Mouse (Mus musculus) thymus, adult 18-20 months (tissue): ENCODE data around the gene Scamp4.
"Not testable (repeated sequence)": the region's sequence is repeated elsewhere in the genome, so short reads cannot be mapped to it uniquely, and the experiment has no call there.

Source experiments
- DNase-seq, 2 experiments: peaks; one replicate each; pipeline ENCODE4 v3.0.0; 2022; ENCODE audit warnings: mixed read lengths in 2 of 2

The Scamp4 gene

DNA sequence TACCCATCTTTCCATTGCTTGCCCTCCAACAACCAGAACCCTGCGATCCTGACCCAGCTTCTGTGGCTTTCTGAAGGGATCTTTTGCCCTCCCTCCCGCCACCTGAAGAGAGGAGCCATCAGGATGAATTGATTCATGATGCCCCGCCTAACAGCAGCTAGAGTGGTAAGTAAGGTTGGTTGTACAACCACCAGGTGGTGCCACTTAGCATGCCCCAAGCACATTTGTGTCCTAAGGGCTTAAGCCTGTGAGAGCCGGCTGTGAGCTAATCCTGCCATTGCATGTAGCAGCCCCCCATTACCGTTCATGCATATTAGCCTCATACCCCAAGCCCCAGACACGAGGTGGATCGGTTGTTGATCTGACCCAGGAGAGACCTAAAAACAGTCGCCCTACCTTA, 23.8 kb upstream of the Scamp4 start:
- peak in 1 of 2 experiments; percentile 74 for DNase-seq

DNA sequence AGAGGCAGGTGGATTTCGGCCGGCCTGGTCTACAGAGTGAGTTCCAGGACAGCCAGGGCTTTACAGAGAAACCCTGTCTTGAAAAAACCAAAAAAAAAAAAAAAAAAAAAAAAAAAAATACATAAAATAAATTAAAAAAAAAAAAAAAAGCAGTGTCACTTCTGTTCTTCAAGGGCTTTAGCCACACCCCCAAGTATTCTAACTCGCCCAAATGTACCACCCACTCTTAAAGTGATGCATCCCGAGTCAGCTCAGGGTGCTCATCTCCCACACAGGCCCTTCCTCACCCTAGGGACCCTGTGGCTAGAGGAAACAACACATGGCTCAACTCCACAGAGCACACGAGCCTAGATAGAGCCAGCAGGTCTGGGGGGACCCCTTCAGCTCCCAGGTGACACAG, 19.6 kb upstream of the Scamp4 start:
- DNase-seq: no peak

DNA sequence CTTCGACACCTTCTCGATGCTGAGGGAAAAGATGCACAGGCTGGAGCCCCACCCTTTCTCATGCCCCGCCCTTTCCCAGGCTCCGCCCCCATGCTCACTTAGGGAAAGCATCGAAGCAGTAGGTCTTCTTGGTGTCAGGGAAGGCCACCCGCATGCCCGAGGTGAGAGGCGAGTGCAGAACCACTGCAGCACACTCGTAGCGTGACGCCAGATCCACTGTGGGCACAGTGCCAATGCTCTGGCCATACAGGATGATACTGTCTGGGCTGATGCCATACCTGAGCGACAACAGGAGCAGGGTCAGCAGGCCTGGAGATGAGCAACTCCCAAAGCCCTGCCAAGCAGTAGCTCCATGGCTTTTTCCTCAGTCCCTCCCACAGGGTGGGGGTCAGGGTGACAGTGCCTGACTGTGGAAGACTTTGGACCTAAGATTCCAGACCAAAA, 18.6 kb upstream of the Scamp4 start:
- DNase-seq: no peak

DNA sequence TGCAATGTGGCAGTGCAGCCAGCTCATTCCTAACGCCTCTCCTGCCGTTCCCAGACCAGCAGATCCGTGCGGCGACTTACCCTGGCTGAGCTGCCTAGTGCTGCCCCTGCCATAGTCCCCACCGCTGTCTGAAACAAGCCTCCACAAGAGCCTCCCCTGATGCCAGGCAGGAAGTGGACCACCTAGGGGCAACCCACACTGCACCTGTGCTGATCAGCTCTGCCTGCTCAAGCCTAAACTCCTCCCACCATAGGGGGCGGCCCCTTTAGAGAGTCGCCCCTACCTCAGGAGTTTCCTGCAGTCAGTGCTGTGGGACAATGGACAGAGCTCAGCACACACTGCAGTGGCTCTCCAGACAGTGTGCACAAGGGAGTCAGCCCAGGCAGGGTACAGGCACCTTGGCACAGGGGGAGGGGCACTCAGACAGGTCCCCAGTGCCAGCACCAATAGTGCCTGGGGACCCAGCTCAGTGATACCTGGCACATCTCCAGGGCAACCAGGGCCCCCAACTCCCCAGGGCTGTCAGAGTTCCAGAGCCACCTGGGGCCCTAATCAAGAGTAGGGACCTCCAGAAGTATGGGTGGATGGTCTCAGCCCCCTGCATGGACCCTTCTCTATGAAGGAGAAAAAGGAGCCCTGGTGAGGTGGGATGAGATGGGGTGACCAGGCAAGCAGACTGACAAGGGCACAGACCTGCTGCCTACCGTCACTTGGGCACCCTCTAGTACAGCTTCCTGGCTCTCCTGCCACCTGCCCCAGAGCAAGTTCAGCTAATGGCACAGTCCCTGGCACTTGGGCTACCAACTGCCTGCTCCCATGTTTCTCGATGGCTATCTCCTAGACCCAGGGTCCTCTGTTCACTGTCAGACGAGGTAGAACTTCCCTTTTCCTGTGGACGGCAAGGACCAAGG, 17.8 kb upstream of the Scamp4 start:
- DNase-seq: peak in 1 of 2 experiments; percentile 64

DNA sequence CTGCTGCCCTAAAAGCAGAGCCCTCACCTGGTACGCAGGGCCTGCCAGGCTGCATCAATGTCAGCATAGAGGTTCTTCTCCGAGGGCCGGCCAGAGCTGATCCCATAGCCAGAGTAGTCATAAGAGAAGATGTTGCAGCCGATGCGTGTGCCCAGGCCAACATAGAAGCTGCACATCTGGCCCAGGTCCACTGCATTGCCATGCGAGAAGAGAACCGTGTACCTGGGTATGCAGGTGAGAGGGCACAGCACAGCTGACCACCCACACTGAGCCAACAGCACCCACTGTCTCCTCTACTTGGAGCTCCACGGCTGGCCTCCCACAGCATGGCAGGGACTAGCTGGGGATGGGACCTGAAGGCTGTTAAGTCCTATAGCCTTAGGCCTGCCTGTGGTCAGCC, 17.1 kb upstream of the Scamp4 start:
- no peak for DNase-seq

DNA sequence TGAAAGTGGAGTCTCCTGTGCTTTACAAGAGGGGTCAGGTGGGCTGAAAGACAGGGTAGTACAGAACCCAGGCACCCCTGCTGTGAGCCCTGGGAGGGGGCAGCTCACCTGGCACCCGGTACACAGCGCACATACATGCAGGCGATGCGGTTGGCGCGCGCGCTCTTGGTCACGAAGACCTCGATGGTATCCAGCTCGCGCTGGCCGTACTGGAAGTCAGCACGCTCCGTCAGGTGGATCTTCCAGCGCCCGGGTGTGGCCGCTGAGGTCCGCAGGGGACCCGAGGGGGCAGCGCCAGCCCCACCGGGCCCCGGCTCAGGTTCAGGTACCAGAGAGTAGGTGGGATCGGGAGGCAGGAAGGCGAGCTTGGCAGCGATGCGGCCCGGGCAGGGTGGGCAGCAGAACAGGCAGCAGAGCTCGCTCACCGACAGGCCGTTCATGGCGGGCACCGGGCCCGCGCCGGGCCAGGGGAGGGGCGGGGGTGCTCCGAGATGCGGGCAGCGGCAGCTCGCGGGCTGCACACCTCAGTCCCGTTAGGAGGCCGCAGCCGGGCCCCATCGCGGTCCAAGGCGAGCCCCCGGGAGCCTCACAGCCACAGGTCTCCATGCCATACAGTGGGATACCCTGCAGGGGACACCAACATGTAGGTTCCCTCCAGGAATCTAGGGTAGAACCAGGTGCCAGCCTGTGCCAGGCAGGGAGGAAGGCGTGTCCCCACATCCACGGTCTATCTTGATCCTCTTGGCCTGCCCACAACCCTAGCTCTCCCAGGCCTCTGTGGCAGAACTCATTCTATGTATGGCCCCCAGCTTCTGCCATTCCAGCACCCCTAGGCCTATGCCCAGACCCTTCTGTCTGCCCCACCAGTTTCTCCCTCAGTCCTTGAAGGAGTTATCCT, 16.0 kb upstream of the Scamp4 start:
- DNase-seq: no peak

DNA sequence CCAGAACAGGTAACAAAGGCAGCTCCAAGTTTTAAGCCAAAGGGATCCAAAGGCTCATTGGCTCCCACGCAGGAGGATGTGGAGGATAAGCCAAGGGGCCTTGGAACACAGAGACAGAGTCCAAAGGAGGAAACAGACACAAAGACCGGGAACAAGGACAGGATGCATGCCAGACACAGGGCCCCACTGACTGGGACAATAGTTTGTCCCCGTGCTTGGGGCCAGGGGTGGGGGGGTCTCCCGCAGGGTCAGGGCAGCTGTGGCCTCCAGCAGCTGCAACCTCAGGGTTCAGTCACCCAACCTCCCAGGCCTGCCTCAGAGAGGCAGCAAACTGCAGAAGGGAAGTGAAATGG, 15.4 kb upstream of the Scamp4 start:
- no peak for DNase-seq

DNA sequence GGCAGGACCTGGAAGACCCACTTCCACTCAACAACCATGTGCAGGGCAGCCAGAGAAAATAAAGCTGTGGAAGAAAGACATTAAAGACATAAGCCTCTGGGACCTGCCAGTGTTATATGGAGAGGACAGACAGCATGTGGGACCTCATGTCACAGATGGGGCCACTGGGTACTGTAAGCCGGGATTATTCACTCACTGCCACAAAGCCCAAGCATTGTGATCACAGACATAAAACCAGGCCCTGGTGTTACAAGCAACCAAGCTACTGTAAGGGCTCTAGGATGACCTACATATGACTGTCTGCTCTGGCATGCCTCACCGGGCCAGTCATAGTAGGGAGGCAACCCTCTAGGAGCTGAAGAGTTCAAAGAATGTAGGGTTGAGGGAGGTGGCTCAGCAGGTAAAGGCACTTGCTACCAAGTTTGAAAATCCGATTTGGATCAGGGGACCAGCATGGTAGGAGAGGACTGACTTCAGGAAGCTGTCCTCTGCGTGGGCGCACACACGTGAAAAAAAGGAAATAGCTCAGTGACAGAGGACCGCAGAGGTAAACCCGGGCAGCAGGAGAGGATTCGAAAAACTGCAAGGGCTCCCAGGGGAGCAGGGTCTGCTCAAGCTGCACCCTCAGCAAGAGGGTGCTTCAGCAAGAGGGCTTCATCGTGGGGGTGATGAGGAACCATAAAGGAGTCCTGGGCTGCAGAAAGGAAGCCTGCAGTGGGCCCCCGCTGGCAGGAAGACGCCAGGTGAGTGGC, 13.4 kb upstream of the Scamp4 start:
- no peak for DNase-seq

DNA sequence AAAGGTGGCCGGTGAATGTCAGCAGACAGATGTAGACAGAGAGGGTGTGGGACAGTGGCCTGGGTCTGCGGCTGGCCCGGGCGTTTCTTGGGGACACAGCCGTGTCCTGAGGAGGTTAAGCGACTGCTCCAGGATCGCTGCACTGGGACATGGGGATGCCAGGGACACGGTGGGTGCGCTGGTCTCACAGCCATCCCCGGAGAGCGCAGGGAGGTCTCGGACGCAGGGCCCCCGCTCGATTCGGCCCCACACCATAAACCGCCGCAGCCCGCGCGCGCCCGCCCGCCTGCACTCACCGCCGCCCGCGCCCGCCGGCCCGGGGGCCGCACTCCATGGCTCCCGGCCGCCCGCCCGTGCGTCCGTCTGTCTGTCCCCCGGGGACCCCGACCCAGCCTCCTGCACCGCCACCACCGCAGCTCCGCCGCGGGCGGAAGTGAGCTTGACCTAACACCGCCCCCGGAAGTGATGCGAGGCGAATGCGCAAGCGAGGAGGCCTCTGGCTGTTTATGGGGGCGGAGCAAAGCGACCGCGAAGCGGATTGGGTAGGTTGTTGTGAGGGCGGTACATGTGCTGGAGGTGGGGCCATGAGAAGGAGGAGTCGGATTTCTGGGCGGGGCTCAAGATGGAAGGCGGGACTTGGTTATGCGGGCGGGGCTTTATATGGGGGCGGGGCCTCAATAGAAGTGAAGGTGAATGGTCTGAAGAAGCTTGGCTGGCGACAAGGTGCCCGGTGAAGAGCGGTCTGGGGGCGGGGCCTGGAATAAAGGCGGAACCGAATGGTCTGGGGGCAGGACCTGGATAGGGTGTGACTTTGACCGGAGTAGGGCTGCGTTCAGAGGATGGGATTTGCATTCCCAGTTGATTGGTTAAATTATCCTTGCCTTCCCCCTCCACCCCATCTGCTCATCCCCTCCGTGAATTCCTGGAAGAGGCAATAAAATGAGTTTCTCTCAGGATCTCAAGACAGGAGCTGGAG, 12.5 kb upstream of the Scamp4 start, which contains the start of gene Abhd17a:
Gene Abhd17a, minus strand, starts transcription at position 463 of the 976 bp plus-strand sequence.
- DNase-seq: peak; percentile 92 to 93

DNA sequence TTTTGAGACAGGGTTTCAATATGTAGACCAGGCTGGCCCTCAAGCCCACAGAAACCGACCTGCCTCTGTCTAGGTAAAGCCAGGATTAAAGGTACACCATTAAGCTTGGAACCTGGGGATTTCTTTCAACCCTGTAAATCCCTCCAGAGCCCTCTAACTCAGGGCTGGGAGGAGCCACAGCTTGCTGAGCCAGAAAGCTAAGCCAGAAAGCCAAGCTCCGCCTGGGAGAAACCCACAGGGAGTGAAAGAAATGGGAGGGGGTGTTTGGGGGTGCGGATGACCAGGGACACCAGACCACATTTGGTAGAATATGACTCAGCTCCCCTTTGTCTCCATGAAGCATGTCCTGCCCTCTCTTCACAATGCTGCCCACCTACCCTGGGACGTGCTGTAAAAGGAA, 6.4 kb upstream of the Scamp4 start:
- no peak for DNase-seq

DNA sequence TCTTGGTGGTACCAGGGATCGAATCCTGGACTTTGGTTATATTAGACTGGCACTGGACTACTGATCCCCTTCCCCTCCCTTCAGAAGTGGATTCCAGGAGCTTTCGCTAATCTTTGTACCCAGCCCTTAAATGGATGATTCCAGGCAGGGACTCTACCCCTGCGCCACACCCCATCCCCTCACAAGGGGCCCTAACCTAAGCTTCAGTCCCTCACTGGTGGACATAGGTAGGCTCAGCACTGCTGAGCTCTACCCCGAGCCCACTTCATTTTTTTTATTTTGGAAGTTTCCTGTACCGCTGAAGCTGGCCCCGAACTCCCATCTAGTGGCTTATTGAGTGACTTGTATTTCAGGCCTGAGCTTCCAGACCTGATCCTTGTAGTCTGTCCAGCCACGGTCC, 692 bp downstream of the Scamp4 start:
- no peak for DNase-seq

DNA sequence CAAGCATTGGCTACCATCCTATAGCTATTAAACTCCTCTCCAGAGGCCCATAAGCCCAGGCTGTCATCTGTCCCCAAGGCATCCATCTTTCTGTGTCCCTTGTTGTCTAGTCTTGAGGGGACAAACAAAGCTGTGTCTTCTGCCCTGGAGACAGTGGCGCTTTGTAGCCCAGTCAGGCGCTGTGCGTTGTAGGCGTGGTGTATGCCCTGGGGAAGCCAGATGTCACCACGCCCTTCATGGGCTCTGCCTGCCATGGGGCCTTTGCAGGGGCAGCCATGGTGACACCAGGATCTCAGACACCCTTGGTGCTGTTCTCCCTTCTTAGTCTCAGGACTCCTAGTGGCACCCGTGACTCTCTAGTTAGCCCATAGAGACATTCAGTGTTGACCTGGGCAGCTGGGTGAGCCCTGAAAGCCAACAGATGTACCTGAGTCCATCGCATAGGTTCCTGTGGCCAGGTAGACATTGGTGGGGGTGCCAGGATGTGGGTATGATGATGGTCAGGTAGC, 1.4 kb downstream of the Scamp4 start:
- no peak for DNase-seq

DNA sequence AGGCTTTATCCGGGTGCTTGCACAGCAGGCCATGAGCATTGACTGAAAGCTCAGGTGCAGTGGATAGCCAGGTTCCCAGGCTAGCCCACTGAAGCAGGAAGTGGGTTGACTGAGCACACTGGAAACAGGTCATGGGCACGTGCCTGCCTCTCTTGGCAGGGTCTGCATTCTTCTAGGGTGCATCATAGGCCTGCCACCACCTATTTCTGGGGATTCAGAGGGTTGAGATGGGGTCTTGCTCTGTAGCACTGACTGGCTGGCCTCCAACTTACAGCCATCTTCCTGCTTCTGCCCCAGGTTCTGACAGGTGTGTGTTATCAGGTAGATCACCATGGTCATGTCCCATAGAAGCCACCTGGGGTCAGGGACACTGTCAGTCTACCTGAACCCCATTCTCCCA, 2.3 kb downstream of the Scamp4 start:
- no peak for DNase-seq

DNA sequence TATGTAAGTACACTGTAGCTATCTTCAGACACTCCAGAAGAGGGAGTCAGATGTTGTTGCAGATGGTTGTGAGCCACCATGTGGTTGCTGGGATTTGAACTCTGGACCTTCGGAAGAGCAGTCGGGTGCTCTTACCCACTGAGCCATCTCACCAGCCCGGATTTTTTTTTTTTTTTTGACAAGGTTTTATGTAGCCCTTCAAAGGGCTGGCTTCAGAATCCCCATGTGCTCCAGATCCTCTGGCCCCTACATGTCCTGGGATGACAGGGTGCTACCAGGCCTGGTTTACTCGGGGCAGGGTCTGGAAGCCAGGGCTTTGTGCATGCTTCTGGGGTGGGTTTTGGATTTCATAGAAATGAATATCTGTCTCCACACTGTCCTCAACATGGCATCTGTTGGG, 3.0 kb downstream of the Scamp4 start, which contains the start of gene Gm49322:
Gene Gm49322, plus strand, starts transcription at position 301 of the 400 bp plus-strand sequence.
- not testable (repeated sequence) for DNase-seq

DNA sequence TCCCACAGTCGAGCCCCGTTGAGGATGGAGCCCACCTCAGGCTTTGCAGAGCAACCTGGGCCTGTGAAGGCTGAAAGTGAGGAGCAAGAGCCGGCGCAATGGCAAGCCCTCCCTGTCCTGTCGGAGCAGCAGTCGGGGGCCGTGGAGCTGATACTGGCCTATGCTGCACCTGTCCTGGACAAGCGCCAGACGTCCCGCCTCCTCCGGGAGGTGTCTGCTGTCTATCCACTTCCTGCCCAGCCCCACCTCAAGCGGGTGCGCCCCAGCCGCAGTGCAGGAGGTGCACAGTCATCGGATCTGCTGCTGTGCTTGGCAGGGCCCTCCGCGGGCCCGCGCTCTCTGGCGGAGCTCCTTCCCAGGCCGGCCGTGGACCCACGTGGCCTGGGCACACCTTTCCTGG, 3.6 kb downstream of the Scamp4 start:
- DNase-seq: peak in 1 of 2 experiments; percentile 68

DNA sequence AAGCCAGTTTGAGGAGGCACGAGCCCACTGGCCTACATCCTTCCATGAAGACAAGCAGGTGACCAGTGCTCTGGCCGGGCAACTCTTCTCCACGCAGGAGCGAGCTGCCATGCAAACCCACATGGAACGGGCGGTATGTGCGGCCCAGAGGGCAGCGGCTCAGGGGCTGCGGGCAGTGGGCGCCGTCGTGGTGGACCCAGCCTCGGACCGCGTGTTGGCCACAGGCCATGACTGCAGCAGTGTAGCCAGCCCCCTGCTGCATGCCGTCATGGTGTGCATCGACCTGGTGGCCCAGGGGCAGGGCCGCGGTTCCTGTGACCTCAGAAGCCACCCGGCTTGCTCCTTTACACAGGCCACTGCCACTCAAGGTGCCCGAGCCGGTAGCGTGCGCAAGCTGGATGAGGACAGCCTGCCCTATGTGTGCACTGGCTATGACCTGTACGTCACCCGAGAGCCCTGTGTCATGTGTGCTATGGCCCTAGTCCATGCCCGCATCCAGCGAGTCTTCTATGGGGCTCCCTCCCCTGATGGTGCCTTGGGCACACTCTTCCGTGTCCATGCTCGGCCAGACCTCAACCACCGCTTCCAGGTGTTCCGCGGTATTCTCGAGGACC, 4.2 kb downstream of the Scamp4 start:
- no peak for DNase-seq

DNA sequence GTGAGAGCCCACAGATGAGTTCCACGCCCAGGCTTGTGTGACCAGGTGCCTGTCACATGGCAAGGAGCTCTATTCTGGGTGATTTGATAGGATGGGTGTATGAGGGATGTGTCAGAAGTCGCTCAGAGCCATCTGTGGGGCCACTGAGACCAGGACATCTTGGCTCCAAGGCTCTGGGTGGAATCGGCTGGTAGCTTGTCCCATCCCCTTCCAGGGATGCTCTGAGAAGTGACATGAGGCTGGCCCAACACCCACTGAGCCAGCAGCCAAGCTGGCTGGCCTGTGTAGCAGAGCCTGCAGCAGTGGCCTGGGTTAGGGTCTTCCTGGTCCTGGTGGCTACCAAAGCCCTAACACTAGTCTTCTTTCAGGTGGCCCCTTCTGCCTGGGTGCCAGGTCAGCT, 5.8 kb downstream of the Scamp4 start:
- DNase-seq: no peak

DNA sequence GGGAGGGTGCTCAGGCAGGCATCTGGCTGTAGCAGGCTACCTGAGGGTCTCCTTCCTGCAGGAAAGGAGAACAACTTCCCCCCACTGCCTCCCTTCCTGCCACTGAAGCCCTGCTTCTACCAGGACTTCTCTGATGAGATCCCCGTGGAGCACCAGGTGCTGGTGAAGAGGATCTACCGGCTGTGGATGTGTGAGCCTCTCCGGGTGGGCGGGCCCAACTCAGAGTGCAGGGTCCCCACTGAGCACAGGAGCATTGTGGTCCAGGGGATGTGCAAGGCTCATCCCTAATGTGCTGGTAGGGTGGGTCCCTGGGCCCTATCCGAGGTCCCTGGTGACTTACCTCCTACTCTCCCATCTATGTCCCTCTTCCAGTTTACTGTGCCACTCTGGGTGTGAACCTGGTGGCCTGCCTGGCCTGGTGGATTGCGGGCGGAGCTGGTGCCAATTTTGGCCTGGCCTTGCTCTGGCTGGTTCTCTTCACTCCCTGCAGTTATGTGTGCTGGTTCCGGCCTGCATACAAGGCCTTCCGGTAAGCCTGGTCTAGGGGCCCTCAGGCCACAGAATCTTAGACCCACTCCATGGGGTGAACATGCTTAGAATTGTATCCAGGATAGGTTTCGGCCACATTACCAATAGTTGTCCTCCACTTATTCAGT, 6.7 kb downstream of the Scamp4 start:
- no peak for DNase-seq

DNA sequence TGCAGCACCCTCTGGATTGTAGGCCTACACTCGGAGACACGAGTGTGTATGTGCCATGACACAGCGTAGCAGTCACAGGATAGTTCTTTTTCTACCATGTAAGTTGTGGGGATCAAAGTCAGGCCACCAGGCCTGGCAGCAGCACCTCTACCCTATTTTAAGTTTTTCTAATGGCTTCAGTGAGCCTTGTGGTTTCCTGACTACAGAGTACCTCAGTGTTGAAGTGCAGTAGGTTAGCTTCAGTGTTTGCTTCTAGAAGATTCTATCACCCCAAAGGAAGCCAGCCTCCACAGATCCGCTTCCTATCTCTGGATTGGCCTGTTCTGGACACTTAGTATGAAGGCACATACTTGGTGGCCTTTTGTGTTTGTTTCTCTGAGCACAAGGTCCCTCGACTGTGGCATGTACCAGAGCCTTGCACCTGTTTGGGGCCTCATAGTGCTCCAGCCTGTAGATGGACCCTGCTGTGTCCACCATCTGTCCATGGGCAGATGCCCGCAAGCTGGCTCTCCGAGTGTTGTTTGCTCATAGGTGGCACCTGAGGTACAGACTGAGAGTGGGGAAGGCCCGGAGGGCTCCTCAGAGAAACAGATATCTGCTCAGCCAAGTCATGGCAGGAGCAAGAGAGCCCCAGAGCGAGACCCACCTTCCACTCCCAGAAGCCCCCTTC, 7.6 kb downstream of the Scamp4 start:
- no peak for DNase-seq

DNA sequence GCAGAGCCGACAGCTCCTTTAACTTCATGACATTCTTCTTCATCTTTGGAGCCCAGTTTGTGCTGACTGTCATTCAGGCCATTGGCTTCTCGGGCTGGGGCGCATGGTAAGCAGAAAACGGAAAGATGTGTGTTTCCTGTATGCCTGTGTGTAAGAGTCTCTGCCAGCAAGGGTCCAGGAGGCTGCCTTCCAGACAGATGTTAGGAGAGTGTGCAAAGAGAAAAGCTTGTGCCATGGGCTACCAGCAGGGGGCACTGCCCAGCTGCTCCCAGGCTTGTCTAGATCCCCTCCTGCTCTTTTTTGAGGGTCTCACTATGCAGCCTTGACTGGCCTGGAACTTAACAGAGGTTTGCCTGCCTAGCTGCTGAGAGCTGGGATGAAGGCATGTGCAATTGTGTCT, 8.4 kb downstream of the Scamp4 start:
- peak; percentile 69 to 77 for DNase-seq
